Mouse (Mus musculus): ENCODE data around the gene Dlx5. TPM values are rescaled to one million over a fixed set of nuclear protein-coding genes. Genes with fewer than 3 reads are reported as not detected.

The Dlx5 gene
- 0.26 and 0.69 TPM in 2 replicates for polyA plus RNA-seq (2015; fragmentation: Nextera tagmentation; extraction: Ambion mirVana)

GRCm38 (mm10) chr6:6881638-6882190 lies at the start of gene Dlx5:
Dlx5 (minus strand) TSS chr6:6882085.
- H3K9me3 ChIP-seq (ENCODE audit: control insufficient read depth, low read length), result no peaks in the 10 kb centered on the region
- H3K9ac ChIP-seq (ENCODE audit: low read length), result peak within 1 kb of the TSS; percentile 39
- peak within 1 kb of the TSS; percentile 49 for H3K4me3 ChIP-seq (ENCODE audit: low read length)
- H3K27ac ChIP-seq (ENCODE audit: low read length), result no peak within 1 kb of the TSS
- peaks cover 79% of the 10 kb centered on the region for H3K27me3 ChIP-seq (ENCODE audit: control insufficient read depth, insufficient read depth, low read depth, low read length)
- ATAC-seq (ENCODE audit: low read depth), result peak; percentile 76
- H3K36me3 ChIP-seq (ENCODE audit: control insufficient read depth, insufficient read depth, low read length), result no peaks in the 10 kb centered on the region
- H3K4me2 ChIP-seq (ENCODE audit: low read depth, low read length), result peak within 1 kb of the TSS; percentile 76
- under 1% methylated on average over 34 of the region's 42 CpGs for WGBS
- H3K4me1 ChIP-seq (replicated peaks; ENCODE audit: control insufficient read depth, insufficient read depth, low read length), result peaks cover 11% of the 10 kb centered on the region

GRCm38 (mm10) chr6:6931507-6931906 lies 49.6 kb upstream of the Dlx5 start:
- H3K4me3 ChIP-seq (ENCODE audit: low read length), result no peak overlapping the region
- H3K9ac ChIP-seq (ENCODE audit: low read length), result no peak overlapping the region
- no peaks in the 10 kb centered on the region for H3K36me3 ChIP-seq (ENCODE audit: control insufficient read depth, insufficient read depth, low read length)
- no peak for ATAC-seq (ENCODE audit: low read depth)
- H3K4me2 ChIP-seq (ENCODE audit: low read depth, low read length), result no peak overlapping the region
- WGBS, result 67% methylated on average over 4 of the region's 4 CpGs
- H3K4me1 ChIP-seq (replicated peaks; ENCODE audit: control insufficient read depth, insufficient read depth, low read length), result no peaks in the 10 kb centered on the region
- no peak overlapping the region for H3K27ac ChIP-seq (ENCODE audit: low read length)
- no peaks in the 10 kb centered on the region for H3K27me3 ChIP-seq (ENCODE audit: control insufficient read depth, insufficient read depth, low read depth, low read length)
- H3K9me3 ChIP-seq (ENCODE audit: control insufficient read depth, low read length), result no peaks in the 10 kb centered on the region

- Histone ChIP-seq H3K9ac (ENCODE audit: low read length) (no peak overlapping the region), H3K4me2 (ENCODE audit: low read depth, low read length) (no peak overlapping the region), H3K27ac (ENCODE audit: low read length) (no peak overlapping the region), H3K36me3 (ENCODE audit: control insufficient read depth, insufficient read depth, low read length) (no peaks in the 10 kb centered on the region), H3K27me3 (ENCODE audit: control insufficient read depth, insufficient read depth, low read depth, low read length) (no peaks in the 10 kb centered on the region), H3K4me1 (replicated peaks; ENCODE audit: control insufficient read depth, insufficient read depth, low read length) (no peaks in the 10 kb centered on the region), H3K4me3 (ENCODE audit: low read length) (no peak overlapping the region), H3K9me3 (ENCODE audit: control insufficient read depth, low read length) (no peaks in the 10 kb centered on the region)
- WGBS, result 76% methylated on average over 4 of the region's 4 CpGs
- ATAC-seq (ENCODE audit: low read depth), result no peak
Observed at GRCm38 (mm10) chr6:6930831-6931230, 48.9 kb upstream of the Dlx5 start.

- Histone ChIP-seq H3K4me3 (ENCODE audit: low read length) (no peak overlapping the region), H3K27me3 (ENCODE audit: control insufficient read depth, insufficient read depth, low read depth, low read length) (no peaks in the 10 kb centered on the region), H3K9ac (ENCODE audit: low read length) (no peak overlapping the region), H3K36me3 (ENCODE audit: control insufficient read depth, insufficient read depth, low read length) (no peaks in the 10 kb centered on the region), H3K4me2 (ENCODE audit: low read depth, low read length) (no peak overlapping the region), H3K27ac (ENCODE audit: low read length) (no peak overlapping the region), H3K9me3 (ENCODE audit: control insufficient read depth, low read length) (no peaks in the 10 kb centered on the region), H3K4me1 (replicated peaks; ENCODE audit: control insufficient read depth, insufficient read depth, low read length) (no peaks in the 10 kb centered on the region)
- no peak for ATAC-seq (ENCODE audit: low read depth)
- WGBS, result 41% methylated on average over 1 of the region's 1 CpGs
Observed at GRCm38 (mm10) chr6:6925264-6925663, 43.4 kb upstream of the Dlx5 start.

DNA sequence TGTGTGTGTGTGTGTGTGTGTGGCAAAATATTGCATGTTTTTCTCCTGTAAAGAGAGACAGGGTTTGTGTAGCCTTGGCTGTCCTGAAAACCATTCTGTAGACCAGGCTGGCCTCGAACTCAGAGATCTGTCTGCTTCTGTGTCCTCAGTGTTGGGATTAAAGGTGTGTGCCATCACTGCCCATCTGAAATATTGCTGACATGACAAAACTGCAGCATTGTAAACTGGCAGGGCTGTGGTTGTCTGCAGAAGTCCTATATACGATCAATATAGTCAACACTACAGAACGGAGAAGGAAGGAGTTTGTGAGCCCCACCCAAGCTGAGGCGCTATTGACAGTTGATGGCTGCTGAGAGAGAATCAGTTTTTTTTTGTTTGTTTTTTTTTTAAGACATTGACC lies 35.4 kb upstream of the Dlx5 start:
- Histone ChIP-seq H3K4me2 (ENCODE audit: low read depth, low read length) (no peak overlapping the region), H3K36me3 (ENCODE audit: control insufficient read depth, insufficient read depth, low read length) (no peaks in the 10 kb centered on the region), H3K27ac (ENCODE audit: low read length) (no peak overlapping the region), H3K4me1 (replicated peaks; ENCODE audit: control insufficient read depth, insufficient read depth, low read length) (no peaks in the 10 kb centered on the region), H3K27me3 (ENCODE audit: control insufficient read depth, insufficient read depth, low read depth, low read length) (no peaks in the 10 kb centered on the region; the same call in 1 of the 2 replicates), H3K9me3 (ENCODE audit: control insufficient read depth, low read length) (no peaks in the 10 kb centered on the region), H3K4me3 (ENCODE audit: low read length) (no peak overlapping the region), H3K9ac (ENCODE audit: low read length) (no peak overlapping the region)
- ATAC-seq (ENCODE audit: low read depth), result no peak
- WGBS, result 77% methylated on average over 4 of the region's 4 CpGs

DNA sequence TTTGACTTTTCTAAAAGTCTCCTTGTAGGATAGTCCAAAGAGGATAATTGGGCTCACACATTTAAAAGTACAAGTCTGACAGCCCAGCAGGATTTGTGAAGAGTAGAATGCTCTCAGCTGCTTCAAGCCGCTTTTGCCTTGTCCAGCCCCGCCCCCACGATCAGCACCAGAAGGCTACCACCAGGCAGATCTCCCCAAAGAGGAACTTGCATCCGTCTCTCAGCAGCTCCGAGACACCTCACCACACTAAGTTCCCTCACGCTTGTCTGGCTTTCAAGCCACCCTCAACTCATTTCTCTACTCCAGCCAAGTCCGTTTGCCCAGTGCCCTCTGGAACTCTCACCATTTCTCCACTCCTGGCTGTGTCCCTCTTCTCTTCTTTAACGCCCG lies 33.6 kb upstream of the Dlx5 start:
- no peak for ATAC-seq (ENCODE audit: low read depth)
- no peaks in the 10 kb centered on the region for H3K9me3 ChIP-seq (ENCODE audit: control insufficient read depth, low read length)
- no peak overlapping the region for H3K9ac ChIP-seq (ENCODE audit: low read length)
- no peak overlapping the region for H3K4me3 ChIP-seq (ENCODE audit: low read length)
- H3K27ac ChIP-seq (ENCODE audit: low read length), result no peak overlapping the region
- no peaks in the 10 kb centered on the region for H3K36me3 ChIP-seq (ENCODE audit: control insufficient read depth, insufficient read depth, low read length)
- H3K4me2 ChIP-seq (ENCODE audit: low read depth, low read length), result no peak overlapping the region
- 46% methylated on average over 9 of the region's 9 CpGs for WGBS
- no peaks in the 10 kb centered on the region; the same call in 1 of the 2 replicates for H3K27me3 ChIP-seq (ENCODE audit: control insufficient read depth, insufficient read depth, low read depth, low read length)
- H3K4me1 ChIP-seq (replicated peaks; ENCODE audit: control insufficient read depth, insufficient read depth, low read length), result no peaks in the 10 kb centered on the region

- Histone ChIP-seq H3K9ac (ENCODE audit: low read length) (no peak overlapping the region), H3K4me3 (ENCODE audit: low read length) (no peak overlapping the region), H3K36me3 (ENCODE audit: control insufficient read depth, insufficient read depth, low read length) (no peaks in the 10 kb centered on the region), H3K4me2 (ENCODE audit: low read depth, low read length) (no peak overlapping the region), H3K27me3 (ENCODE audit: control insufficient read depth, insufficient read depth, low read depth, low read length) (no peaks in the 10 kb centered on the region; the same call in 1 of the 2 replicates), H3K4me1 (replicated peaks; ENCODE audit: control insufficient read depth, insufficient read depth, low read length) (no peaks in the 10 kb centered on the region), H3K9me3 (ENCODE audit: control insufficient read depth, low read length) (no peaks in the 10 kb centered on the region), H3K27ac (ENCODE audit: low read length) (no peak overlapping the region)
- WGBS, result 27% methylated on average over 5 of the region's 5 CpGs
- peak; percentile 75; the same call in 1 of the 2 replicates for ATAC-seq (ENCODE audit: low read depth)
Observed at GRCm38 (mm10) chr6:6914849-6915525, 33.1 kb upstream of the Dlx5 start.

GRCm38 (mm10) chr6:6914304-6914703 lies 32.4 kb upstream of the Dlx5 start:
- Histone ChIP-seq H3K4me2 (ENCODE audit: low read depth, low read length) (no peak overlapping the region), H3K4me3 (ENCODE audit: low read length) (no peak overlapping the region), H3K4me1 (replicated peaks; ENCODE audit: control insufficient read depth, insufficient read depth, low read length) (no peaks in the 10 kb centered on the region; the same call in 1 of the 2 replicates), H3K36me3 (ENCODE audit: control insufficient read depth, insufficient read depth, low read length) (no peaks in the 10 kb centered on the region), H3K27me3 (ENCODE audit: control insufficient read depth, insufficient read depth, low read depth, low read length) (no peaks in the 10 kb centered on the region; the same call in 1 of the 2 replicates), H3K27ac (ENCODE audit: low read length) (no peak overlapping the region), H3K9me3 (ENCODE audit: control insufficient read depth, low read length) (no peaks in the 10 kb centered on the region), H3K9ac (ENCODE audit: low read length) (no peak overlapping the region)
- 70% methylated on average over 1 of the region's 1 CpGs for WGBS
- no peak for ATAC-seq (ENCODE audit: low read depth)

DNA sequence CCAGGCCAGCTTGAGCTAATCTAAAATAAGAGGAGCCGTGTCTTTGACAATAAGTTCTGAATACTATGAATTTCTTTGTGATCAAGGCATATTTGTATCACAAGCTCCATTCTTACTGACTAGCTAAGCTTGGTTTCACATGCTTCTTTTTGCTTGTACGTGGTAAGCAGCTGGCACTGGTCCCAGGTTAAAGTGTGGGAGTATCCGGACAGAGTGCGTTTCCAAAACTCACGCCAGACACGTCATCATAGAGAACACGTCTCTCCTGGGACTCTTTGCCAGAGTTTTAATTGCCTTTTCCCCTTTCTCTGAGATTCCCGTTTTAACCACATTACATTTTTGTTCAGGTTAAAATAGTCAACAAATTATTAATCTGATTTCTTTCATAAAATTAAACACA lies 27.7 kb upstream of the Dlx5 start:
- H3K4me2 ChIP-seq (ENCODE audit: low read depth, low read length), result no peak overlapping the region
- 41% methylated on average over 8 of the region's 8 CpGs for WGBS
- ATAC-seq (ENCODE audit: low read depth), result peak; percentile 31; the same call in 1 of the 2 replicates
- no peaks in the 10 kb centered on the region for H3K27me3 ChIP-seq (ENCODE audit: control insufficient read depth, insufficient read depth, low read depth, low read length)
- no peaks in the 10 kb centered on the region; the same call in 1 of the 2 replicates for H3K4me1 ChIP-seq (replicated peaks; ENCODE audit: control insufficient read depth, insufficient read depth, low read length)
- H3K9ac ChIP-seq (ENCODE audit: low read length), result no peak overlapping the region
- no peaks in the 10 kb centered on the region for H3K36me3 ChIP-seq (ENCODE audit: control insufficient read depth, insufficient read depth, low read length)
- H3K9me3 ChIP-seq (ENCODE audit: control insufficient read depth, low read length), result no peaks in the 10 kb centered on the region
- no peak overlapping the region for H3K27ac ChIP-seq (ENCODE audit: low read length)
- no peak overlapping the region for H3K4me3 ChIP-seq (ENCODE audit: low read length)

Data from lung, embryonic 16.5 days (tissue).